Mouse (Mus musculus) lung, postnatal 25 days (tissue): ENCODE measurements at regions not wholly inside any gene's neighbourhood (a gene's known extent, or its start where the extent isn't known, plus 50 kb on each side); places are given as distances from the start of the nearest gene placed in this dataset.

Source experiments
- DNase-seq: peaks from one replicate; pipeline ENCODE4 v3.0.0; 2022; ENCODE audit warnings: low spot score

GRCm38 (mm10) chr7:74877466-74877865 is 322.9 kb upstream of the Slco3a1 start:
- DNase-seq = no peak

GRCm38 (mm10) chr7:74876667-74877066 is 322.1 kb upstream of the Slco3a1 start:
- DNase-seq = no peak

- DNase-seq = no peak
Observed at GRCm38 (mm10) chr7:74870250-74870649, 315.7 kb upstream of the Slco3a1 start.

DNA sequence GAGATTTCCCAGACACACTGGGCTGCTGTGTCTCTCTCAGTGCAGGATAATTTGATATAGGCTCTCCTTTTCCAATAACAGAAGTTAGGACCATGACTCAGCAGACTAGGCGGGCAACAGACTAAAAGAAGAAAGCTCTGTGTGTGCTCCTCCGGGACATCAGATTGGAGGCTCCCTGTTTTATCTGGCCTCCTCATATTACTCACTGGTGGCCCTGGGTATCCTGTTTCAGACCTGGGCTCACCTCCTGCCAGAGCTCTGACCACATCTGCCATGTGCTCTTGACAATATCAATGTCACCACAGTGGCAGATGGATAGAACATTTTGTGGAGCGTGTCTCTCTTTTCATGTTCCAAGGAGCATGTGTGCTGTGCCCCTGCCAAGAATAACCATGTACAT is 308.1 kb upstream of the Slco3a1 start:
- DNase-seq = no peak

DNA sequence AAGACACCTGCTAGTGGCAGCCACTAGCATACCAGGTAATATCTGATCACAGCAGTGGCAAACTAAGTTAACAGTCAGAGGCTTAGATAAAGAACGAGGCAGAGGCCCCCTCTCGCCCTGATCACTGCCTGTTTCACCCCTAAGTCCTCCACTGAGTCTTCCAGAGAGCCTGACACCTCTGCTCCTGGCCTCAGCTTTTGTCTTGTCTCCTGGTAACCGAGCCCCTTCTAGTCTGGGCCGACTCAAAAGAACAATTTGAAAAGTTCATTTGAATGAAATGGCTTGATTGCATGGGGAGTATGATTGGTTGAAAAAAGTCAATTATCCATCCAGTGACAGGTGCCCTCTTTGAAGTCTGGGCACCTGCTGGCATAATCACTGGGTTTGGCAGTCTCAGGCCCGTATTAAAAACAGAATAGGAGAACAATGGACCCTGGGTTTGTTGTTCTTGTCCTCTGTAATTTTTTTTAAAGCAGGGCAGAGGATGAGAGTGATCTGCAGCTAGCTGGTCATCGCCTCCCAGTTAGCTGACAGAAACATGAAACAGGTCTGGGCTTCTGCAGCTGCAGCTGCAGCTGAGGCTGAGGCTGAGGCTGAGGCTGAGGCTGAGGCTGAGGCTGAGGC is 289.8 kb upstream of the Slco3a1 start:
- DNase-seq = no peak

- peak; percentile 23 for DNase-seq
Observed at GRCm38 (mm10) chr7:74823286-74823685, 268.7 kb upstream of the Slco3a1 start.

- no peak for DNase-seq
Observed at GRCm38 (mm10) chr7:74793241-74793640, 238.7 kb upstream of the Slco3a1 start.

GRCm38 (mm10) chr7:74788696-74789095 is 234.1 kb upstream of the Slco3a1 start:
- DNase-seq = no peak

GRCm38 (mm10) chr7:74771435-74772406 is 217.1 kb upstream of the Slco3a1 start:
- no peak for DNase-seq

DNA sequence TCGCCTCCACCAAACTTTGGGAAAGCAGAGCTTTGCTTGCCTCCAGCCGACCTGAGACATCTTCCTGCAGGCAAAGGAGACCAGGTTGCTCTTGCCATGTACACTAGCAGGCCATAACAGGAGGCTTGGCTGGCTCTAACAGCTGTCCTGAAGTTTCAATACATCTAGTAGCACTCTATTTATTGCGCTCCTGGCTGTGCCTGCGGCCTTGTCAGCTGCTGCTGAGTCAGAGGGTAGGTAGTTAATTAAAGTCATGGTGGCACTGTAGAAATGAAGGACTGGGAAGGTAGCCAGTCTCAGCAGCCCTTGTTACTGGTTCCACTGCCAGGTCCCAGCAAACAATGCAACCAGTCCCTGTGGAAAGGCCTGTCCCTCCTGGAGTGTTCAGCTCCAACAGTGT is 212.0 kb upstream of the Slco3a1 start:
- no peak for DNase-seq

DNA sequence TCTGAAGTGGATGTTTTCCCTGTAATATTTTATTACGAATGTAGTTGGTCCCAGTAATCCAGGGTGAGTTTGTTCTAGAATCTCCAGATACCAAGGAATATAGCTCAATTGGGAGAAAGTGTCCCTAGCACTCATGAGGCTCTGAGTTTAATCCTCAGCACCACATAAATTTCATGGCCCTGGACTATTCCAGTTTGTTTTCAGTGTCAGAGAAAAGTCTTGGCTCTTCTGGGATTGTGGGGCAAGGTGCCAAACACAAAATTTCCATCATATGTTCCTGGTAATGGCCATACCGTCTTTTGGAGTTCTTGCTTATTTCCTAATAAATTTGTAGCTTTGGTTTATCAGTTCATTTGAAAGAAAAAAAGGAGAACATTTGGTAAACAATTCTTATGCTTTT is 202.9 kb upstream of the Slco3a1 start:
- DNase-seq = no peak

DNA sequence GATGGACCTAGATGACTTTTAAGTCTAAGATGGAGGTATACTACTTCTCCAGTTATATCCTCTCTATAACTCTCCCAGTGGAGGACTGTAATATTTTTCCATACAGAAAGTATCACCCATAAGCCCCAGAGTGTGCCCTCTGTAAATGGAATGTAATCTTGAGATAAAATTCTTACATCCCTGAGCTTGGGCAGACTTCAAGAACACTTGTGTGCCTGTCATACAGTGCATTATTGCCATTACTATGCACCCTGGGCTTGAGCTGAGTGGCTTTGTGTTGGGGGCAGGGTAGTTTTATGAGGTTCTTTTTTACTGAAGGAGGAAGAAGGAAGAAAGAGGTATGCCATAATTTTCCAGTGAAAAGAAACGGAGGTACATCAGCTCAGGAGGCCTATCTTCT is 193.1 kb upstream of the Slco3a1 start:
- no peak for DNase-seq

- DNase-seq = no peak
Observed at GRCm38 (mm10) chr7:74734941-74735340, 180.4 kb upstream of the Slco3a1 start.

- peak; percentile 52 for DNase-seq
Observed at GRCm38 (mm10) chr7:74726324-74726991, 171.9 kb upstream of the Slco3a1 start.

DNA sequence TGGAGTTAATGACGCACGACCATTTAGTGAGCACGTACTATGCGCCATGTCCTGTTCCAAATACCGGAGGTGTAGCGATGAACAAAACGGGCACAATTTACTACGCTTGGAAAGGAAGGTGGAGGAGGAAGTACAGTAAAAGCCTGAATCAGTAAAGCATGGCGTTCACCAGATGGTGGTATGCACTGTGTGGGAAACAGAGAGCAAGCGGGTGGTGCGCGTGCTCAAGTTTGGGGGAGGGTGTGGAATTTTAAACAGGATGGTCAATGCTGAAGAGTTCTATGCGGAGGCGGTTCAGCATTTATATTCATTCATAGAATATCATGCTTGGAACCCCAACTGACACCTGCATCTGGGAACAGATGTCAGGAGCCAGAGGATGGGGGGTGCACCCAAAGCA is 164.7 kb upstream of the Slco3a1 start:
- DNase-seq = no peak

- DNase-seq = no peak
Observed at GRCm38 (mm10) chr7:74709993-74710581, 155.5 kb upstream of the Slco3a1 start.

DNA sequence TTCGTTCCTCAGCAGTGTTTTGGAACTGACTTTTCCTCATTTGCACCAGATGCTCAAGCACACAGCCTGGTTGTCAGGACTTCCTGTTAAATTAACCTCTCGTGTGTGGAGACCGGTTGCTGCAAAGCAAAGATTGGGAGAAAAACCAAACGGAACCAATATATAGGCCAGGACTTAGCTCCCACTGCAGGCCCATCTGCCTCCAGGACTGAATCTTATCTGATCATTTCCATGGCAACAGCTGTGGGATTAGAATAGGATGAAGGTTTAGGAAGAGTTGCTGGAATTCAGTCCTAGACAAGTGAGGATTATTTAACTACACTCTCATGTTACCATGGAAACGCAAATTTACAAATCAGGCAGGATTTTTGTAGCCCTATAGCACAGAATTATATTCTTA is 154.4 kb upstream of the Slco3a1 start:
- DNase-seq = no peak

DNA sequence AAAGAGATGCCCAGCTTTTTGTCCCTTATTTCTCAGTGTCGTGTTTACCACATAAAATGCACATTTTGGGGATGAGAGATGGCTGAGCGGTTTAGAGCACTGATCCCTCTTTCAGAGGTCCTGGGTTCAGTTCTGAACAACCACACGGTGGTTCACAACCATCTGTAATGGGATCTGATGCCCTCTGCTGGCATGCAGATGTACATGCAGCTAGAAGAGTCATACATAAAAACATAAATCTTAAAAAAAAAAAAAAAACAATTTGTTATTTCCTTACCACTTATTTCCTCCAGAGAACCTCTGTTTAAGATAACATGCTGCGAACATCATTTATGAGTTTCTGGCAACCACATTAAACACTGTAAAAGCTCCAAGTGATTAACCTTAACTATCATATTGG is 149.0 kb upstream of the Slco3a1 start:
- no peak for DNase-seq

DNA sequence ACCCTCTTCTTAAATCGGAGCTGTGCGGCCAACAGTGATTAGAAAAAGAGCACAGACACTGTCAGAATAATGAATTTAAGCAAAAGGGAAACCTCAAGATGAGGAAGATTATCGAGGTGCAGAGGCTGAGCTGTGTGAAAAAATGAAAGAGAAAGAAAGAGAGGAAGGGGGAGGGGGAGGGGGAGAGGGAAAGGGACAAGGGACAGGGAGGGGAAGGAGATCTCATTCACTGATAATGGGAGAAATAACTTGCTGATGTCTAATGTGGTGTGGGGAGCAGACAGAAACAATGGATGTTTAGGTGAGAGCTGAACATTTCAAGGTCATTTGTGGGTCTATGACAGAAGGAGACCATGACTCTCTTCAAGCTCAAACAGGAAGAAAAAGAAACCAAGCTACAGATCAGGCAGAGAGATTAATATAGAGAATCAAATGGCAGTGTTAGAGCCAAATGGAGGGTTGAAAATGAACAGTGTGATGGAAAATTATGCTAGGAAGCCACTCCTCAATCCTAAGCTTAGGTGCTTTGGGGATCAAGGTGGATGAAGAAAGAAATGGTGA is 143.3 kb upstream of the Slco3a1 start:
- no peak for DNase-seq

- no peak for DNase-seq
Observed at GRCm38 (mm10) chr7:74696286-74696685, 141.7 kb upstream of the Slco3a1 start.

- DNase-seq = peak; percentile 47
Observed at GRCm38 (mm10) chr7:74693049-74693448, 138.5 kb upstream of the Slco3a1 start.

GRCm38 (mm10) chr7:74690706-74691105 is 136.1 kb upstream of the Slco3a1 start:
- DNase-seq = no peak
